Mouse (Mus musculus) gastrocnemius, postnatal 25 days (tissue): ENCODE data around the gene Spata31d1a. TPM values are rescaled to one million over a fixed set of nuclear protein-coding genes. Genes with fewer than 3 reads are reported as not detected.
"Not testable (repeated sequence)": the region's sequence is repeated elsewhere in the genome, so short reads cannot be mapped to it uniquely, and the experiment has no call there.

Source experiments
- DNase-seq: peaks from one replicate; pipeline ENCODE4 v3.0.0; 2022
- total RNA-seq, 2 experiments: library from RNA; stranded (reverse); gene quantifications; 1 replicate in 1 of 2; 2 replicates in 1 of 2; pipeline ENCODE4 v1.2.3; 2021

Gene Spata31d1a
- total RNA-seq, 2 experiments from 2014 or later = not detected

- DNase-seq = not testable (repeated sequence)
Observed at GRCm38 (mm10) chr13:59700137-59700536, 10.0 kb downstream of the Spata31d1a start.

DNA sequence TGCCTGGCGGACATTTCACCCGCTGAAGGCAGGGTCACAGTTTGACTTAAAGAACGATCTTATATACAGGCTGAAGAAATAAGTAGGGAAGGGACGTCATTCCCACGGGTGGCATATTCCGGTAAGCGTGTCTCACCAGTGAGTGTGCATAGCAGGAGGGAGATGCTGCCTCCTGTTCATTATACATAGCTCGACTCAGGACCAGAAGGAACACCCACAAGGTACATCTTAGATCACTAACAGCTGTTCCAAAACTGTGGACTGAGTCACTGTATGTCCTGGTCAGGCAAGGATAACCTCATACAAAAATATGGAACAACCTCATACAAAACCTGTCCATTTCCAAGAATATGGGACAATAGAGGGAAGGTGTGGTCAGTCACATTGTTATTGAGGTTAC is 11.0 kb downstream of the Spata31d1a start:
- no peak for DNase-seq

DNA sequence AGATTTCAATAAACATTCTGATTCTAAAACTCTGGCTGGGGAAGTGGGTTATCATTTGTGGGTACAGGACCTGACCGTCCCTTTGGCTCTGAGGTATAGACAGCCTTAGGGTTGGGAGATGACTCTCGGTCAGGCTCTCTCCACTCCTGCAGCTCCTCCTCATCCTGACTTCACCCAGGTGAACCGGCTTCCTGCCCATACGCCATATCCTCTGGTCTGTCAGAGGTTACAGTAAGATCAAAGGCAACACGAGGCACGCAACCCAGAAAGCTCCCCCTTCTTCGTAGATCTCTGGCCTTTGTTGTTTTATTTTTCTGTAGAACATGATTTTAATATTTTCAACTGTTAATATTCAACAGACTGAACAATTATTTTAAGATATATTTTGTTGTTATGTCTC is 14.3 kb downstream of the Spata31d1a start:
- no peak for DNase-seq

GRCm38 (mm10) chr13:59694008-59694407 is 16.1 kb downstream of the Spata31d1a start, which contains the start of gene 4921517D22Rik:
Gene 4921517D22Rik (minus strand): TSS chr13:59694108.
- DNase-seq = no peak

DNA sequence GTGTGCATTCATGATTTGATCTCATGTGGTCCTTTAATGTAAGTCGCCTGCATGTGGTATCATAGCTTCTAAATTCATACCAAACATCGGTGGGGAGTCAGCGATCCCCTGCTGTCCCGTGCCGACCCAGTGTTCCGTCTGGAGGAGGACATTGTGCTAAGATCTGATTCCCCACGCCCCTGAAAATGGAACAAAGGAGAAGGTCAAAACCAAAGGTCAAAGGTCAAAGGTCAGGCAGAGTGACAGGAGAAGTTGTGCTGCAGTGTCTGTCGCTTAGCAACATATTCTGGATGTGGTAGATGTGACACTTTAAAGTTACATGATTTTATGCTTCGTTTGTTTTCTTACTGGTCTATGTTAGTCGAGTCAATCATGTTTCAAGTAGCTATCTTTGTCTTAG is 18.7 kb downstream of the Spata31d1a start:
- no peak for DNase-seq

- DNase-seq = no peak
Observed at GRCm38 (mm10) chr13:59690576-59690975, 19.6 kb downstream of the Spata31d1a start.

GRCm38 (mm10) chr13:59689843-59690242 is 20.3 kb downstream of the Spata31d1a start:
- no peak for DNase-seq

- no peak for DNase-seq
Observed at GRCm38 (mm10) chr13:59689313-59689712, 20.8 kb downstream of the Spata31d1a start.

GRCm38 (mm10) chr13:59688338-59688770 is 21.8 kb downstream of the Spata31d1a start:
- no peak for DNase-seq

DNA sequence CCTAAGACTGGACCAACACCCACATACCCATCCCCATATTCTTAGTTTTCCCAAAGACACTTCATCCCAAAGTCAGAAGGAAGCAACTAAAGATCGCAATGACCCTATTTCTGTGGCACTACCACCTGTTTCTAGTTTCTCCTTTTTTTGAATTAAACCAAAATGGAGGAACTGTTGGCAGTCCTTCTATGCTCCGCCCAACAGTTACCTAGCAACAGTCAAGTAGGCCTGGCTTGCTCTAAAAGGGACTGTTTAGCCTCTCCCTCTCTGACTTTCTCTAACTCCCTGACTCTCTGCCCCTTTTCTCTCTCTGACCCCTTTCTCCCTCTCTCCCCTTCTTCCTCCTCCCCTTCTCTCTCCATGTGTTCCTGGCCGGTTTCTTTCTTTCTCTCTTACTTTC is 24.9 kb downstream of the Spata31d1a start:
- no peak for DNase-seq

DNA sequence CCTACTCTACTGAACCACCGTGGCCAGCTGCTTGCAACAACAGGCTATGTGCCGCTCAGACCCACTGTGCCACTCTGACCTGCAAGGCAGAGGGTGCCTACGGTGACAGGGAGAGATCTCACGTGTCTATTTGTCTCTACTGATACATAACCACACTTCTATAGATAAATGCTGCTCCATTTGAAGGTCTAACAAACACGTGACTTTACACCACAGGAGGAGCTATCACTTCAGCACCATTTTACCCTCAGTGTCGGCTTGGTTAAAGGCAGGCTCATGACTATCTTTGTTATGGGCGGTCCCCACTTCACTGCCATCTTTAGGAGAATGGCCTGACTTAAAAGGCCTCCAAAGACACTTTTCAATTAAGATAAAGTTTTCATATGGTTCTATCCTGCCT is 27.5 kb downstream of the Spata31d1a start:
- no peak for DNase-seq

DNA sequence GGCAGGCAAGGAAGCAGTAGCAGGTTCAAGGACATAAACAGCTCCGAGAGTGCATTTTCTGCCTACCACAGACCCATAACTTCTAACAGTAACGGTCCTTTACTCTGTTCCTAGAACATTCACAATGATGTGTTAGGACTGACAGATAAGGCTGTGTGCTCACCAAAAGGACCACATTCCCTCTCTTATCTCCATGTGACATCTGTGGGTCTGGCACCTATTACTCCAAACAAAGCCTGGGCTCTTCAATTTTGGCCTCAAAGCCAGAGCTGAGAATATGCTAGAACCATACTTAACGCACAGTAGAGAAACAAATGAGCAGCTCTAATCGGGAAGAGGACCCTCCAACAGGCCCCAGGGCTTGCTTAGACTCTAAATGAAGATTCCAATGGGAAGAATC is 30.2 kb downstream of the Spata31d1a start:
- no peak for DNase-seq

DNA sequence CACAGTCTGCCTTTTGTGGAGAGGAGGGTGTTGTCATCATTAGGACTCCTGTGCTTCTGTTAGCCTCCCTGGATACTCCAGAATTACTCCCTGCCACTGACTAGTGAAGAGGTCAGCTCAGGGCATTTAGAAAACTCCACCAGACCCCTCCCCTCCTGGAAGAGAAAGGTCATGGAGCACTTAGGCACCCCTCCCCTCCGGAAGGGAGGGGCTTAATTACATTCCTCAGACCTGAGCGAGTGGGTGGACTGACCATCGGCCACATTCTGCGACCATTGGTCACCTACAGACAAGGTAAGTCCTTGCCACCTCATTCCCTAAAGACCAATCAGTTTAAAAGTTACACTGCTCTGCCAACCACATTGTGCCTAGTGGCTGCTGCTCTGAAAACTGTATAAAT is 30.8 kb downstream of the Spata31d1a start:
- DNase-seq = no peak

DNA sequence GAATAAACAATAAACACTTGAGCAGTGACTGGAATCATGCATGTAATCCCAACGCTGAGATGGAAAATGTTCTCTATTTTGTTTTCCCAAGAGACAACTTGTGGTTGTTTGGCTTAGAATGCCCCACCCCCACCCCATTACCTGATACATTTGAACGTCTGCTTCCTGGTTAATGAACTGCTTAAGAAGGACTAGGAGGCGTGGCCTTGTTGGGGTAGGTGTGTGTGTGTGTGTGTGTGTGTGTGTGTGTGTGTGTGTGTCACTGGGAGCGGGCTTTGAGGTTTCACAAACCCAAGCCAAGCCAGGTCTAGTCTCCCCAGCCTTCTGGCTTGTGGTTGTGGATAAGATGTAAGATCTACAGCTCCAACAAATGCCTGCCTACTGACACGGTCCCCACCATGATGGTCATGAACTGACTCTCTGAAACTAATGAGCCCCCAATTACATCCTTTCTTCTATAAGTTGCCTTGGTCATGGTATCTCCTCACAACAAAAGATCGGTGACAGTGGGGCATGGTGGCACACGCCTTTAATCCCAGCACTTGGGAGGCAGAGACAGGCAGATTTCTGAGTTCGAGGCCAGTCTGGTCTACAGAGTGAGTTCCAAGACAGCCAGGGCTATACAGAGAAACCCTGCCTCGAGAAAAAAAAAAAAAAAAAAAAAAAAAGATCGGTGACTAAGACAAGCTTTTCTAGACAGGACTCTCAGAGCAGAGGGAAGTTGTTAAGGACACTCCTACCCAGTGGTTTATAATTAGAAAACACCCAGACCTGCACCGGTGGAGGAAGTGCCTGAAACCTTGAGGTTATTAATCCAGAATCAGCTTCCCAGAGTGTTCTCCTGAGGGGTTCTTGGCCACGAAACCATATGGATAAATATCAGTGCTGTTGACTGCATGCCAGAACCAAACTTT is 33.6 kb downstream of the Spata31d1a start:
- no peak for DNase-seq

DNA sequence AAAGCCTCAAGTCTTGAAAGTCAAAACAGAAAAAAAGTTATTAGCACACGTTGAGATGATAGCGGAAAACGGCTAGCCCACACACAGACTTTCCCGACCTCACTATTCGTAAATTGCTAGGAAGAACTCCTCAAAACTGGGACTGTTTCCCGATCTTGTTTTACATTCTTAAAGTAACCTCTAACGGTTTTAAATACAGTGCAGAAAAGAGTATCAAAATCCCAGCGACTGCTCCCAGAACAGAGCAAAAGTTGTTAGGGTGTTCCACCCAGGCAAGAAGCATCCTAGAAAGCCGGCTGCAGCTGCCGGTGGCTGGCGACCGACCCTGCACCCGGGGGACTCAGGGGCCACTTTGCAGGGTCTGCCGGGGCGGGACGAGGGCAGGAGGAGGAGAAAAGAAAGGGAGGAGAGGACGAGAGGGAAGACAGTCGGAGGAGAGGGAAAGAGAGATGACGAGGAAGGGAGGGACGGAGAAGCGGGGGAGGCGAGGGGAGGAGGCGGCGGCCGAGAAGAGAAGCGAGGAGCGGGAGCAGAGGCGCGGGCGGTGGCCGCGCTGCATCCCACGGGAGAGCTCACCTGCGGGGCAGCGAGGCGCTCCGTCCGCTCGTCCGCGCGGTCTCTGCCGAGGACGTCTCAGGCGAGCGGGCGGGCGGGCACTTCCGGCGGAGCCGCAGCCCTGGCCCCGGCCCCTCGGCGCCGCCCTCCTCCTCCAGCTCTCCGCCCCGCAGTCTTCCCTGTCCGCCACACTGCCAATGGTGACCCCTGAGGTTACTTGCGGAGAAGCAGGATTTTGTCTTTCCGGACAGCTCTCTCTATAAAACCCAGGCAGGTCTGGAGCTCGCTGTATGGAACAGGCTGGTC is 34.7 kb downstream of the Spata31d1a start, which contains the start of gene Golm1:
Gene Golm1 (minus strand): TSS at position 661 of the 861 bp plus-strand sequence.
- DNase-seq = peak; percentile 37

GRCm38 (mm10) chr13:59674761-59675150 is 35.4 kb downstream of the Spata31d1a start:
- no peak for DNase-seq

DNA sequence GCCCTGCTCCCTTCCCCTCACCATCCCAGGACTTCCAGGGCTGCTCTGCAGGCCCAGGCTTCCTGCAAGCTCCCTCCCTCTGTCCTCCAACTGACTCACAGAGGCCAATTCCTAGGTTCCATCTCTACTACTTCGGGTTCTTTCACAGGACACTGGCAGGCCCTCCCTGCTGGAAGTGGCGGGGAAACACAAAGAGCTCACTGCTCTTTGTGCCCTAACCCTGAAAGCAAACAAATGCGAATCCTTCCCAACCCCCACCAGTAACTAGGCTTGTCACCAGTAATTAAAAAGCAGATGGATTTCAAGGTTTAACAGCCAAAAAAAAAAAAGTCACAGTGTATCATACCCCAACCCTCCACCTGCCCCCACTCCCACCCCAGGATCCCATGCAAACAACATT is 35.9 kb downstream of the Spata31d1a start:
- no peak for DNase-seq

- no peak for DNase-seq
Observed at GRCm38 (mm10) chr13:59673597-59673996, 36.5 kb downstream of the Spata31d1a start.

- DNase-seq = no peak
Observed at GRCm38 (mm10) chr13:59672248-59672647, 37.9 kb downstream of the Spata31d1a start.

- DNase-seq = no peak
Observed at GRCm38 (mm10) chr13:59671521-59671920, 38.6 kb downstream of the Spata31d1a start.

DNA sequence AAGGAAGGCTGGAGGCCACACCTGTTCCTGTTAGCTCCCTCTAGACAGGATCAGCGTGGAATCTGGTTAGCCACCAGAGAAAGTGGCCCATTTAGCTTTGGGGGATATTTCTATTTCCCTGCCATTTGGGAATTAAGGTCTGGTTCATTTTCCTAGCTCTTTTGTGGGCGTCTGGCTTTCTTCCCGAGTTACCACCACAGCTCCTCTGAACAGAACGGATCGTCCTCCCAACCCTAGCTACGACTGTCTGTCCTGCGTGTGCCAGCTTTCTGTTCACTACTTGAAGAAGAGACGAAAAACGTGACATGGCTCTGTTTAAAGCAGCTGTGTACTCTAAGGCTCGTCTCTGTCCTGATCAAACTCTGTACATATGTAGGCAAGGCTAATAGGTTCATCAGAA is 40.2 kb downstream of the Spata31d1a start:
- no peak for DNase-seq

- peak; percentile 27 for DNase-seq
Observed at GRCm38 (mm10) chr13:59668501-59669093, 41.5 kb downstream of the Spata31d1a start.
